In the genomic region with DNA sequence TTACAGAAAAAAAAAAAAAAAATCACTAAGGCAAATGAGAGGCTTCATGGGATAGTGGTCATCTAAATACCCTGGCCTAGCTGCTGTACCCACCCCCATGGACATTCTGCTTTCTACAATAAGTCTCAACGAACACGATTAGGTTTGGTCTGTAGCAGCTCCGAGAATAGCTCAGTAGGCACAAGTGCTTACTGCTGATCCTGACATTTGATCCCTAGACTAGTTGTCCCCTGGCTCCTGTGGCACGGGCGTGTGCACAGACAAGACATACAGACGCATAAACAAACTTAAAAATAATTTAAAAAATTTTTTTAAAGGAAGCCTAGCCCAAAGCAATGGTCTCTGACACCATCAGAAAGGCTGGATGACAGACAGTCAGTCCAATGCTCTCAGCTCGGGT, we compare ENCODE assay signal across 8 mouse cellular contexts. TPM values are rescaled to one million over a fixed set of nuclear protein-coding genes. Genes with fewer than 3 reads are reported as not detected.
DNase-seq lines count a peak whose midpoint lies in the region; ATAC-seq and TF ChIP-seq lines count a peak whose summit lies in the region.

No protein-coding gene starts in this region.

- peak overlapping the region; percentile 82 for H3K9ac ChIP-seq in kidney, embryonic 15.5 days
- H3K9ac ChIP-seq in hindbrain, embryonic 14.5 days = peak overlapping the region; percentile 93
- peak overlapping the region; percentile 83 for H3K9ac ChIP-seq in midbrain, embryonic 15.5 days

- H3K27ac ChIP-seq in kidney, embryonic 15.5 days = peak overlapping the region; percentile 86
- H3K27ac ChIP-seq in cortical plate, adult 2 months (ENCODE audit: insufficient read depth, low read length) = peak overlapping the region; percentile 18; the same call in 1 of the 2 replicates
- peak overlapping the region; percentile 88 for H3K27ac ChIP-seq in hindbrain, embryonic 14.5 days
- H3K27ac ChIP-seq in midbrain, embryonic 15.5 days = peak overlapping the region; percentile 90

- H3K4me1 ChIP-seq in kidney, embryonic 15.5 days = peaks cover 25% of the 10 kb centered on the region
- H3K4me1 ChIP-seq in cortical plate, adult 2 months (ENCODE audit: control insufficient read depth, insufficient read depth, low read length) = peaks cover 3% of the 10 kb centered on the region
- peaks cover 13% of the 10 kb centered on the region for H3K4me1 ChIP-seq in hindbrain, embryonic 14.5 days (replicated peaks; ENCODE audit: control insufficient read depth, insufficient read depth, low read length)
- peaks cover 19% of the 10 kb centered on the region for H3K4me1 ChIP-seq in midbrain, embryonic 15.5 days

- no peak for TF ChIP-seq CTCF in cortical plate, adult 2 months (IDR thresholded peaks at IDR 0.05; ENCODE audit: extremely low read depth, insufficient read depth, low read length)

- peak overlapping the region; percentile 80 for H3K4me2 ChIP-seq in kidney, embryonic 15.5 days
- H3K4me2 ChIP-seq in hindbrain, embryonic 14.5 days (replicated peaks) = peak overlapping the region; percentile 82
- peak overlapping the region; percentile 67 for H3K4me2 ChIP-seq in midbrain, embryonic 15.5 days

- TF ChIP-seq POLR2A in cortical plate, adult 2 months (IDR thresholded peaks at IDR 0.05; ENCODE audit: extremely low read depth, insufficient read depth, low read length) = no peak

- WGBS in kidney, embryonic 15.5 days = 5% methylated on average over 7 of the region's 7 CpGs
- 2% methylated on average over 7 of the region's 7 CpGs for WGBS in hindbrain, embryonic 14.5 days
- 2% methylated on average over 7 of the region's 7 CpGs for WGBS in midbrain, embryonic 15.5 days

- peak; percentile 19 for ATAC-seq in kidney, embryonic 15.5 days (replicated peaks; ENCODE audit: low FRiP score)
- ATAC-seq in hindbrain, embryonic 14.5 days (ENCODE audit: low FRiP score) = no peak
- ATAC-seq in midbrain, embryonic 15.5 days (replicated peaks) = peak; percentile 32

- H3K4me3 ChIP-seq in kidney, embryonic 15.5 days (replicated peaks) = peak overlapping the region; percentile 77
- peak overlapping the region; percentile 79 for H3K4me3 ChIP-seq in cortical plate, adult 2 months (ENCODE audit: insufficient read depth, low read length)
- H3K4me3 ChIP-seq in hindbrain, embryonic 14.5 days (replicated peaks; ENCODE audit: low read length) = peak overlapping the region; percentile 88
- peak overlapping the region; percentile 70 for H3K4me3 ChIP-seq in midbrain, embryonic 15.5 days

- no peaks in the 10 kb centered on the region for H3K27me3 ChIP-seq in kidney, embryonic 15.5 days
- H3K27me3 ChIP-seq in hindbrain, embryonic 14.5 days (ENCODE audit: control insufficient read depth, insufficient read depth, low read length) = no peaks in the 10 kb centered on the region
- H3K27me3 ChIP-seq in midbrain, embryonic 15.5 days (replicated peaks) = no peaks in the 10 kb centered on the region

- DNase-seq in kidney, adult 18-20 months = no peak
- DNase-seq in hindbrain, embryonic 14.5 days (ENCODE audit: low spot score) = peak; percentile 35
- DNase-seq in cerebellum, postnatal 14 days = no peak
- no peak for DNase-seq in layer of hippocampus, postnatal 10 days (ENCODE audit: low spot score in 2 of 2)
- no peak for DNase-seq in kidney, adult 9 months

- peaks cover 14% of the 10 kb centered on the region for H3K36me3 ChIP-seq in kidney, embryonic 15.5 days
- H3K36me3 ChIP-seq in hindbrain, embryonic 14.5 days (replicated peaks; ENCODE audit: control insufficient read depth, insufficient read depth) = peaks cover 14% of the 10 kb centered on the region
- no peaks in the 10 kb centered on the region for H3K36me3 ChIP-seq in midbrain, embryonic 15.5 days (replicated peaks)

- H3K9me3 ChIP-seq in kidney, embryonic 15.5 days (replicated peaks) = no peaks in the 10 kb centered on the region
- H3K9me3 ChIP-seq in hindbrain, embryonic 14.5 days (ENCODE audit: control insufficient read depth, low read length) = no peaks in the 10 kb centered on the region
- H3K9me3 ChIP-seq in midbrain, embryonic 15.5 days = no peaks in the 10 kb centered on the region

RNA-seq across cellular contexts. Expression of gene Sccpdh, which starts 0.6 kb away (rescaled TPM):
- 73.1 and 74.8 TPM in 2 replicates for polyA plus RNA-seq in kidney, embryonic 15.5 days (2015; fragmentation: Nextera tagmentation; extraction: Ambion mirVana)
- 66.9 and 75.0 TPM in 2 replicates for polyA plus RNA-seq in cortical plate, adult 2 months (2012; rRNA removed)
- polyA plus RNA-seq in hindbrain, embryonic 14.5 days (2014; fragmentation: Nextera tagmentation; extraction: Ambion mirVana) = 176 and 196 TPM in 2 replicates
- 147 and 154 TPM in 2 replicates for polyA plus RNA-seq in midbrain, embryonic 15.5 days (2015; fragmentation: Nextera tagmentation; extraction: Ambion mirVana)
- total RNA-seq in layer of hippocampus, postnatal 10 days (2021) = 10 to 100 TPM; 78.3 to 82.9 TPM

Comparison
In these comparisons a context has a peak if more than half of its experiments do, and no peak if none do; other contexts are left out.
1. H3K27ac ChIP-seq: peak in every context shown above with its lines; median percentile 90 in midbrain, embryonic 15.5 days; 88 in hindbrain, embryonic 14.5 days; 86 in kidney, embryonic 15.5 days; 18 in cortical plate, adult 2 months.